Mouse (Mus musculus) liver, embryonic 15.5 days (tissue): ENCODE results near the gene Arrdc1. TPM values are rescaled to one million over a fixed set of nuclear protein-coding genes. Genes with fewer than 3 reads are reported as not detected.

Experiments used
- ATAC-seq: fragments of 200-750 bp; cut with Nextera tagmentation; 2 replicates; pipeline ENCODE4 v1.8.0; 2017; ENCODE audit warnings: moderate number of reproducible peaks, mild to moderate bottlenecking, moderate library complexity; ENCODE audit not compliant: insufficient read depth
- H3K27ac ChIP-seq: fragments of 300-500 bp; sonication (generic); replicated peaks from 2 replicates; pipeline ENCODE4 v1.5.1; 2015; ENCODE audit warnings: mild to moderate bottlenecking, inconsistent platforms
- H3K27me3 ChIP-seq: fragments of 300-500 bp; sonication (generic); 2 replicates; pipeline ENCODE4 v1.6.1; 2015; ENCODE audit warnings: mild to moderate bottlenecking, inconsistent platforms
- H3K36me3 ChIP-seq: fragments of 300-500 bp; sonication (generic); replicated peaks from 2 replicates; pipeline ENCODE4 v1.6.1; 2015; ENCODE audit warnings: moderate library complexity, mild to moderate bottlenecking, inconsistent platforms
- H3K4me1 ChIP-seq: fragments of 300-500 bp; sonication (generic); replicated peaks from 2 replicates; pipeline ENCODE4 v1.6.1; 2015; ENCODE audit warnings: inconsistent platforms
- H3K4me2 ChIP-seq: fragments of 300-500 bp; sonication (generic); 2 replicates; pipeline ENCODE4 v1.6.1; 2015; ENCODE audit warnings: moderate library complexity, mild to moderate bottlenecking, inconsistent platforms
- H3K4me3 ChIP-seq: fragments of 300-500 bp; sonication (generic); replicated peaks from 2 replicates; pipeline ENCODE4 v1.5.1; 2015; ENCODE audit warnings: mild to moderate bottlenecking, inconsistent platforms
- H3K9ac ChIP-seq: fragments of 300-500 bp; sonication (generic); 2 replicates; pipeline ENCODE4 v1.6.1; 2015; ENCODE audit warnings: moderate library complexity, mild to moderate bottlenecking, inconsistent platforms
- H3K9me3 ChIP-seq: fragments of 300-500 bp; sonication (generic); replicated peaks from 2 replicates; pipeline ENCODE4 v1.6.1; 2016; ENCODE audit warnings: inconsistent platforms
- WGBS: fragments of 180-500 bp; shearing (Covaris S2); methylation state at CpG from one replicate; pipeline ENCODE4 v1.1.7; 2015; ENCODE audit warnings: mixed read lengths; ENCODE audit not compliant: insufficient replicate concordance; 5-methylcytosine and 5-hydroxymethylcytosine counted together
- polyA plus RNA-seq: library from polyadenylated mRNA; unstranded; fragments of >200 nt; fragmentation: Nextera tagmentation; extraction: Ambion mirVana; gene quantifications from 2 replicates; pipeline ENCODE4 v1.2.1, GENCODE M21; 2015

The Arrdc1 gene
- polyA plus RNA-seq, 1 experiment from 2014 or later: 17.5 TPM

DNA sequence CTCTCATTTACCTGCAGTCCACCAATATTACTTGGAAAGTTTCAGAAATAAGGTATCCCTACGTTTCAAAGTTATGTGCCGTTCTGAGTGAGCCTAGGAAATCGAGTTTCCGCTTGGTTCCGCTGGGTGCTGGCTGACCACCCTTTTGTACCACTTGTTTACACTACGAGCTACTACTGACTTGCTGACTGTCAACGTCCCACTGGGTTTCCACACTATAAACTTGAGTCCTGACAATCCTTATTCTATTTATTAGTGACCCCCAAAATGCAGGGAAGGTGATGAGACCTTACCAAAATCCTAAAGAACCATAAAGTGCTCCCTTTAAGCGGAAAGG, 15.2 kb downstream of the Arrdc1 start:
- 9% methylated on average over 8 of the region's 8 CpGs for WGBS

DNA sequence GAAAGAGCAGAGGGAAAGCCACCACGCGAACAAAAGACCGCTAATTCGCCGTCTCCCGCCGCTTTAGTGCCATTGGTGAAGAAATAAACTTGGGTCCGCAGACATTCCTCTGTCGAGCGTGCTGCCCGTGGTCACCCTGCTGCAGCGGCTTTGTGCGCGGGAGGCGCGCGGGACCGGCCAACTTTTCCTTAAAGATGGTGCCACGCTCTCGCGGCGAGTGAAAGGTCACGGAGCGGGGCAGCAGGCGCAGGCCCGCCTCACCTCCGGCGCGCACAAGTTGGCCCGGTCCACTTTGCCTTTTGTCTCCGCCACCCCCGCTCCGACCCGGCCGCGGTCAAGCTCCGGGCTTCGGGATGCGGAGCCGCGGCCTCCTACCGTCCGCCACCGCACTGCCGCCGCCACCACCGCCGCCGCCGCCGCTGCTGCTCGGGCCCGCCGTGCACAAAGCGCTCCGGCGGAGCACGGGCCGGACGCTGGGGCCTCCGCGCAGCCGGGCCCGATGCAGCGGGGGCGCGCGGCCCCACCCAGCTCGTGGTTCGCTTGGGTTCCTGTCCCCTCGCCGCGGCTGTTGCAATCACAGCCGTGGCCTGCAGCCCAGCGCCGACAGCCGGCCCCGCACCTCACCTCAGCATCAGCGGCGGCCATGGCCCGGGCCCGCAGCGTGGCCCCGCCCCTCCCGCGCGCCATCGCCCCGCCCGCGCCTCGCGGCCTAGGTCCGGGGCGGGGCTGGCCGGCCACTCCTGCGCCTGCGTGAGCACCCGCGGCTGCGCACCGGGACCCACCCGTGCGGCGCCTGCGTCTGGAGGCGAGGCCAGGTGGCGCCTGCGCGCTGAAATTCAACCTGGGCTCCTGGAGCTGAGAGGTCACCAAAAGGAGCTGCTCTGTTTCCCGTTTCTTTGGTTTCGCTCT, 15.9 kb downstream of the Arrdc1 start, which contains the start of gene Ehmt1:
TSS of gene Ehmt1 (minus strand) at position 685 of the 909 bp plus-strand sequence.
- peak within 1 kb of the TSS; percentile 97 for H3K4me3 ChIP-seq
- H3K27ac ChIP-seq: peak within 1 kb of the TSS; percentile 84
- WGBS: under 1% methylated on average over 111 of the region's 112 CpGs
- peak within 1 kb of the TSS; percentile 87 for H3K4me2 ChIP-seq
- H3K36me3 ChIP-seq: no peaks in the 10 kb centered on the region
- no peaks in the 10 kb centered on the region for H3K27me3 ChIP-seq
- H3K4me1 ChIP-seq: peaks cover 25% of the 10 kb centered on the region
- ATAC-seq: peak; percentile 98
- peak within 1 kb of the TSS; percentile 90 for H3K9ac ChIP-seq
- H3K9me3 ChIP-seq: no peaks in the 10 kb centered on the region

More for the DNA sequence above, 15.2 kb downstream of the Arrdc1 start:
- Histone ChIP-seq H3K27me3 (no peaks in the 10 kb centered on the region), H3K4me1 (peaks cover 25% of the 10 kb centered on the region), H3K36me3 (no peaks in the 10 kb centered on the region), H3K9ac (peak overlapping the region; percentile 64), H3K27ac (peak overlapping the region; percentile 81), H3K9me3 (no peaks in the 10 kb centered on the region), H3K4me3 (peak overlapping the region; percentile 97), H3K4me2 (peak overlapping the region; percentile 72)
- peak; percentile 50 for ATAC-seq

DNA sequence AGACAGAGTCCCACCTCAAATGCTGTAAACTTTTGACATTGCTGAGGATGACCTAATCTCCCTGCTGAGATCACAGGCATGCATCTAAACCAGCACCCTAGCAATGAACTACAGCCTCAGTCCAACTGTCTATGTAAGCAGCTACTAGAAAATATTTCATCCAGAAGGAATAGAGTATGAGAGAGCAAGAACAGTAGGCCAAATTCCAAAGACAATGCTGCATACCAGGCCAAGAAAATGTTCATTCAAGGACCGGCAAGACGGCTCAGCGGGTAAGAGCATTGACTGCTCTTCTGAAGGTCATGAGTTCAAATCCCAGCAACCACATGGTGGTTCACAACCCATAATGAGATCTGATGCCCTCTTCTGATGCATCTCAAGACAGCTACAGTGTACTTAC, 20.3 kb downstream of the Arrdc1 start:
- Histone ChIP-seq H3K27me3 (no peaks in the 10 kb centered on the region), H3K9ac (no peak overlapping the region), H3K4me3 (no peak overlapping the region), H3K36me3 (no peaks in the 10 kb centered on the region), H3K4me1 (peaks cover 17% of the 10 kb centered on the region), H3K4me2 (no peak overlapping the region), H3K9me3 (no peaks in the 10 kb centered on the region), H3K27ac (no peak overlapping the region)
- 91% methylated on average over 3 of the region's 3 CpGs for WGBS
- no peak for ATAC-seq

DNA sequence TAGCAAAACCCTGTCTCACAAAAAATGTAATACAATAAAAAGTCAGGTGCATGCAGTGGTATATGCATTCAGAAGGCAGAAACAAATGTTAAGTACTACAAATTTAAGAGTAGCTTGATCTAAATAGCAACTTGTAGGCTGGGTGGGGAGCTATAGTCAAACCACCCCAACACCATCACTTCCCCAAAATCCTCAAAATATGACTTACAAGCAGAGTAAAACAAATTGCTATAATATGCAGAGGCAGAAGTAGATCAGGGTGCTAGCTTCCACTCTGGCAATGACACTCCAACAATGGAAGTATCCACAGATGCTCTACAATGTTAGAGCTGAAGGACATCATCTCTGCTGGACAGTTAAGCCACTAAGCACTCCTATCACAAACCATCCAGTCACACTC, 22.5 kb downstream of the Arrdc1 start:
- Histone ChIP-seq H3K4me3 (no peak overlapping the region), H3K27ac (no peak overlapping the region), H3K36me3 (no peaks in the 10 kb centered on the region), H3K9ac (no peak overlapping the region), H3K4me2 (no peak overlapping the region), H3K27me3 (no peaks in the 10 kb centered on the region), H3K9me3 (no peaks in the 10 kb centered on the region), H3K4me1 (peaks cover 6% of the 10 kb centered on the region)
- no peak for ATAC-seq

DNA sequence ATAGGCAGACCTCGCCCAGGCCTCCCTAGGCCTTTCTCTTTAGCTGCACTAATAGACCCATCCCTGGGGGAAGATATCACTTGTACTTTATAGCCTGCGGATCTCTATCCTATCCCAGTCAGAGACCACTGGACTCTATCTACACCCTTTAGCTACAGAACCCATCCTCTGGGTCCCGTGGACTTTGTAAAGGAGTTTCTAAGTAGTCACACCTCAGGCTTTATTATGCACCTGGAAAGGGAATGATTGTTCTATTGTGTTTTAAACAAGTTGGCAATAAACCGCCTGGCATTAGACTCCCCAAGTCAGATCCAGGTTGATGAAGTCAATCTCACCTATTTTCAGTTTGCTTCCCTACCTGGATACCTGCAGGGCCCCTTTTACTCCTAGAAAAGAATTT, 22.9 kb downstream of the Arrdc1 start:
- no peaks in the 10 kb centered on the region for H3K36me3 ChIP-seq
- no peaks in the 10 kb centered on the region for H3K9me3 ChIP-seq
- H3K27me3 ChIP-seq: no peaks in the 10 kb centered on the region
- WGBS: 77% methylated on average over 4 of the region's 4 CpGs
- peaks cover 2% of the 10 kb centered on the region for H3K4me1 ChIP-seq
- H3K4me3 ChIP-seq: no peak overlapping the region
- no peak for ATAC-seq
- no peak overlapping the region for H3K27ac ChIP-seq
- no peak overlapping the region for H3K4me2 ChIP-seq
- H3K9ac ChIP-seq: no peak overlapping the region

DNA sequence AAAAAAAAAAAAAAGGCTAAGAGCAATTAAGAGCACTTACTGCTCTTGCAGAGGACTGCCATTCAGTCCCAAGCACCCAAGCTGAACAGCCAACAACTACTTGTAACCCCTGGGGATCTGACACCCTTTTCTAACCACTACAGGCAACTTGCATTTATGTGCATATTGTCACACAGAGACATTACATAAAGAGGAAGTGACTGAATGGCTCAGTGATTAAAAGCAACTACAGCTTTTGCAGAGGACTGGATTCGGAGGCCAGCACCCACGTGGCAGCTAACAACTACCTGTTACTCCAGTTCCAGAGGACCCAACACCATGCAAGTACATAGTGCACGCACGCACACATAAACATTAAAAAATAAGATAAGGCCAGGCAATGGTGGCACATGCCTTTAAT, 24.6 kb downstream of the Arrdc1 start:
- Histone ChIP-seq H3K4me1 (peaks cover 16% of the 10 kb centered on the region), H3K27me3 (no peaks in the 10 kb centered on the region)
- ATAC-seq: no peak

DNA sequence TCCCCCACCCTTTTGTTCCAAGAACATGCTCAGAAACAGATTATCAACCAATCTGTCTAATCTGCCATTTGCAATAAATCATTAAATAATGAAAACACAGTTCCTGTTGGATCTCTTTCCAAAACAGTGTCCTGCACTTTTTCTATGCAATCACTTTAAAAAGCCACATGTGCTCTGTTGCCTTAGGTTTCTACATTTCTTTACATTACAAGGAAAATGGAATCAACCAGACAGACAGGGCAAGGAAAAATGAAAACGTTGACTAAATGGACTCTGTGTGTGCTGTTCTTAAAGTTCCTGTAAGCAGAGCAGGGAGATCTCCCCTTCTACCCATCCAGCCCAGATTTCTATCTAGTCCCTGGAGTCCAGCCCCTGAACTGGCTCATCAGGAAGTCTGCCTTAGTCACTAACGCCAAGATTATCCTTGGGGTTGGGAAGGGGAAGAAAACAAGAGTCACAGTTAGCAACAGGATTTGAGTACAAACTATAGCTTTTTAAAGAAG, 29.3 kb downstream of the Arrdc1 start:
- H3K9me3 ChIP-seq: no peaks in the 10 kb centered on the region
- no peaks in the 10 kb centered on the region for H3K27me3 ChIP-seq
- WGBS: 23% methylated on average over 2 of the region's 2 CpGs
- H3K27ac ChIP-seq: no peak overlapping the region
- no peak overlapping the region for H3K4me3 ChIP-seq
- H3K36me3 ChIP-seq: no peaks in the 10 kb centered on the region
- H3K9ac ChIP-seq: no peak overlapping the region
- peaks cover 28% of the 10 kb centered on the region for H3K4me1 ChIP-seq
- ATAC-seq: no peak
- H3K4me2 ChIP-seq: no peak overlapping the region

More for the DNA sequence above, 24.6 kb downstream of the Arrdc1 start:
- Histone ChIP-seq H3K36me3 (no peaks in the 10 kb centered on the region), H3K4me2 (no peak overlapping the region), H3K9ac (no peak overlapping the region), H3K4me3 (no peak overlapping the region), H3K9me3 (no peaks in the 10 kb centered on the region), H3K27ac (no peak overlapping the region)
- 49% methylated on average over 4 of the region's 4 CpGs for WGBS

DNA sequence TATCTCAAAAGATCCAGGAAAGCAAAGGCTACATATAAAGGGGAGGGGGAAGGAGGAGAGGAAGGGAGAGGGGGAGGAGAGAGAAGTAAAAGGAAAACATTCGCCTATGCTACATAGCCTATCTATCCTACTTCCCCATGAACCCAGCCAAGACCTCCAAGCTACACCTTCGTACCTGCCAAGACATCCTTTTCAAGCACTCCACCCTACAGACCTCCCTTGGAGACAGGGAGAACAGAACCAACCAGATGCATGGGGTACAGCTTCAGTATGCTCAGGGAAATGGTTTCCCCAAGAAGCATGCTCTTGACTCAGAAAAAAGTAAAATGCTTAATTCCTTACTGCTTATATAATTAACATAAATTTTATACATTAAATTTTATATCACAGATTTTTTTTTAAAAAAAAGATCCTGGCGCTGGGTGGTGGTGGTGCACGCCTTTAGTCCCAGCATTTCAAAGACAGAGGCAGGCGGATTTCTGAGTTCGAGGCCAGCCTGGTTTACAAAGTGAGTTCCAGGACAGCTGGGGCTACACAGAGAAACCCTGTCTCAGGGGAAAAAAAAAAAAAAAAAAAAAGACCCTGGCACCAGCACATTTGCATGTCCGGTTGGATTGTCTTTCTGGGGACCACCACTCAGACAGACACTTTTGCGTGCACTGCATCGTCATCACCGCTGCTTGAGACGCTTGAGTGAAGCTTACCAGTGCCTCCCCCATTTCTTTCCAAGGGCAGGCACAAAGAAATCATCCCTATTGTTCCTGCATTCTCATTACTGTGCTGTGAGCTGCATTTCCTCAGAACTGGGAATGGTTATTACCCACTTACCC, 30.0 kb downstream of the Arrdc1 start:
- ATAC-seq: no peak
- Histone ChIP-seq H3K9me3 (no peaks in the 10 kb centered on the region), H3K4me3 (no peak overlapping the region), H3K4me1 (peaks cover 28% of the 10 kb centered on the region), H3K4me2 (no peak overlapping the region), H3K9ac (no peak overlapping the region), H3K27me3 (no peaks in the 10 kb centered on the region), H3K36me3 (no peaks in the 10 kb centered on the region), H3K27ac (no peak overlapping the region)
- WGBS: 75% methylated on average over 11 of the region's 11 CpGs

DNA sequence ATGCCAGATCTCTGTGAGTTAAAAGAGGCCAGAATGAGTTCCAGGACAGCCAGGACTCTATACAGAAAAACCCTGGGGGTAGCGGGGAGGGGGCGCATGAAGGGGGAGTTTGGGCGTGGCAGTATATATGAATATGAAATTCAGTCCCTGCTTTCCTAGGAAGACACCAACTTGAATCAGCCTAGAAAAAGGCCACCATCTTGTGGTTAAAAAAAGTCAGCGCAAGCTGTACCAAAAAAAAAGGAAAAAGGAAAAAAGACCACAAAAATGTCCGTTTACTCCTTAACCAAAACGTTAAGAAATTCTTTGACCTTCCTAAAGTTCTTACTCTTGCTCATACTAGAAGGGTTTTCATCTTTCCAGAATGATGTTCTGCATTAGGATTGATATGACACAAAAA, 32.1 kb downstream of the Arrdc1 start:
- 60% methylated on average over 6 of the region's 6 CpGs for WGBS

DNA sequence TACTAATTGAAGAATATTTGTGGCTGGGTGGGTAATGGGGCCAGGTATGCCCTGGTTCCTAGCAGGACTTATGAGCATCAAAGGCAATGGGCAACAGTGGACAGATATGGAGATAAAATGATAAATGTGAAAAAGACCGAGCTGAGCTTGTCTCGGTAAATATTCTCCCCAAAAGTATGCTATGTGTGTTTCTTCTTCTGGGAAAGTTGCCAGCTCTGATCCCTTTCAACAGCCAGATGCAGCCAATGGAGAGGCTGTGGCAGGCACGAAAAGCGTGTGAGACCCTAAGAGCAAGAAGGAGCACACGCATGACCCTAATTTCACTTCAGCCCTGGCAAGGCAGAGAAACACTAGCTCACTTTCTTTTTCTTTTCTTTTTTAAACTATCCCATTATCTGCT, 34.0 kb downstream of the Arrdc1 start:
- Histone ChIP-seq H3K9ac (no peak overlapping the region), H3K4me1 (peaks cover 21% of the 10 kb centered on the region), H3K36me3 (no peaks in the 10 kb centered on the region), H3K4me2 (no peak overlapping the region), H3K27me3 (no peaks in the 10 kb centered on the region), H3K9me3 (no peaks in the 10 kb centered on the region), H3K27ac (no peak overlapping the region), H3K4me3 (no peak overlapping the region)
- WGBS: 85% methylated on average over 5 of the region's 5 CpGs
- no peak for ATAC-seq

More for the DNA sequence above, 32.1 kb downstream of the Arrdc1 start:
- Histone ChIP-seq H3K9ac (no peak overlapping the region), H3K36me3 (no peaks in the 10 kb centered on the region), H3K4me1 (peaks cover 28% of the 10 kb centered on the region), H3K4me2 (no peak overlapping the region), H3K4me3 (no peak overlapping the region), H3K9me3 (no peaks in the 10 kb centered on the region), H3K27me3 (no peaks in the 10 kb centered on the region), H3K27ac (no peak overlapping the region)
- ATAC-seq: no peak

DNA sequence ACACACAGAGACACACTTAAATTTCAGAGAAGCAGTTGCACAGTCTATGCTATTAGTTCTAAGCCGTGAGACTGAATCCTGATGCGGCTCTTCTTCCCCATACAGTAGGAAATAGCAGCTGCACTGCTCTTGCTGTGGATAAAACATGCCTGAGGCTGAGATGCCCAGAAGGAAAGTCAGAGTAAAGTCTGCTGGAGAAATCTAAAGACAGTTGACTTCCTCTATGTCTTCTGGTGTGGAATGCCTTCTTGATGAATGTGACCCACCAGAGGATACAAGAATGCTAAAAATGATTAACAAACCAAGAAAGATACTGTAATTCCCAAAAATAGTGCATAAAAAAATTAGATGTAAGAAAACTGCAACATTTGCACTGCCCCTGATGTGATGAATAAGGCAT, 35.8 kb downstream of the Arrdc1 start:
- 84% methylated on average over 2 of the region's 2 CpGs for WGBS
- no peak overlapping the region for H3K4me3 ChIP-seq
- H3K27ac ChIP-seq: no peak overlapping the region
- H3K9ac ChIP-seq: no peak overlapping the region
- H3K27me3 ChIP-seq: no peaks in the 10 kb centered on the region
- H3K4me1 ChIP-seq: peaks cover 18% of the 10 kb centered on the region
- no peaks in the 10 kb centered on the region for H3K36me3 ChIP-seq
- no peak overlapping the region for H3K4me2 ChIP-seq
- ATAC-seq: no peak
- H3K9me3 ChIP-seq: no peaks in the 10 kb centered on the region
